Mouse (Mus musculus): ENCODE measurements at regions not wholly inside any gene's neighbourhood (a gene's known extent, or its start where the extent isn't known, plus 50 kb on each side); places are given as distances from the start of the nearest gene placed in this dataset.

DNA sequence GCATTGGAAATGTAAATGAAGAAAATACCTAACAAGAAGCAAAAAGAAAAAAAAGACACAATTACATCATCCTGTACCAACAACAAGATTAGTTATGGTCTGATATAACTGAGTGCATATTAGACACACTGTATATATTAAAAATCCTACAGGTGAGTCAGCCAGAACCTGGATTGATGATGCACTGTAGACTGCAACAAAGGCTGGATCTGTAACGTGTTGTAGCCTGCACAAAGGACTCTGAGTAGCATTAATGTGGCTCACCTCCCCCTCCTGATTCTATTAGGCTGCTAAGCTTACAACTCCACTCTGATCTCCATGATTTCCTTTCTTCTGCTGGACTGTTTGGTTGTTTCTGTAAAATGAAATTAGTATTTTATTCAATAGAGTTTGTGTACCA lies 1383.4 kb downstream of the Defb40 start:
- DNase-seq: no peak

DNA sequence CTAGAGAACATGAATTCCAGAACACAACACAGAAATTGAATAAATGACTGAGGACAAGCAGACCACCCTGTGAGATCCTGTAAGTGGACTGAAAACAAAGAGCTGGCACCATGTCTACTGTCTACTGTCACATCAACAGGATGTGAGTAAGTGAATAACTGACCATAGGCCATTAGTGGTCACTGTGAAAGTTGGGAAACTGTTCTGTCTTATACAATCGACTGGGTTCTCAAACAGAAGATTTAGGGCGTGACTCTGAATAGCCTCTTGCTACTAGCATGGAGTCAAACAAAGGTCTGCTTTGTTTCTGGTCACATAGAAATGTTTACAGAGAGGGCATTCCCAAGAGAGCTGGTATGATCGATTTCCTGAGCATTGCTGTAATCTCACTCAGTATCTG lies 1387.9 kb downstream of the Defb40 start:
- DNase-seq: no peak

DNA sequence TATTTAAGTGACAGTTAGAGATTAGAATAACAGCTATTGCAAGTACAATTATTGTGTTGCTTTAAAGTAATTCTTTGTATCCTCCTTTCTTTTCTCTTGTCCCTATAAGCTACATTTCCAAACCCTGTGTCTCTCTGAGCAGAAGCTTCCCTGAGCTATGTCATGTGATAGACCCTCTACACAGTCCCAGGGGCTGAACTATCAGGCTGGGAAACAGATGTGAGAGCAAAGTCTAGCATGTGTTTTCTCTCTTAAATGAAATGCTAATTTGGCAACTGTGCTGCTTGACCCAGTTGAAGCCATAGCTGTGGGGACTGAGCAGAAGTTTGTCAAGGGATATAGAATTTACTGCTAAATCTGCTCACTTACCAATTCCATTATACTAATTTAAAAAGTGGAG lies 1389.9 kb downstream of the Defb40 start:
- DNase-seq: no peak

DNA sequence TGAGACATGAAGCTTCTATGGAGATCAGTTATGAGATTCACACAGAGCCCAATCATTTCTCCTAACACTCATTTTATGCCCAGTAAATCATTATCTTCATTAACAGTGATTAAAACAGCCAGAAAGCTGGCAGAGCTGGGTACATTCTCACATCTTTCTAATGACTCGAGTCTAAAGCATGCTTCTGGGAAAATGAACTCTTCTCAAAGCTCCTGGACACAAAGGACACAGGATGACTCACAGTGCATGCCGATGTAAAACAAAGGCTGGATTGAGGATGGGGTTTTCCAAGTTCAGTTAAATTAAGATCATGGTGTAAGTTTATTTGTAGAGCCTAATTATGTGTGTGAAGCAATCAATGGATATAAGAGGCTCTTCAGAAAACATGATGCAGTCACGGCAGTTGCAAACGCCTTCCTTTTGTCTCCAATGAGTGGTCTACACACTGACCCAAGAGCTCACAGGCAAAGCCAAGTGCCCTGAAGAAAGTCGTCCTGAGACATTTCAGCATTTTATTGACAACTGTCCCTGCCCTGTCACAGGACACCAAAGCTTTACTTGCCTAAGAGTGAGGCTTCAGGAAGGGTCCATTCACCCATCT lies 1390.7 kb downstream of the Defb40 start:
- DNase-seq: no peak

Measured in layer of hippocampus, postnatal 36 days (tissue).